Mouse (Mus musculus): ENCODE measurements around the gene Slc2a3.
"Not testable (repeated sequence)": the region's sequence is repeated elsewhere in the genome, so short reads cannot be mapped to it uniquely, and the experiment has no call there.

Gene Slc2a3

GRCm38 (mm10) chr6:122763844-122764445 lies 37.5 kb downstream of the Slc2a3 start:
- no peak for DNase-seq

GRCm38 (mm10) chr6:122762952-122763700 lies 38.3 kb downstream of the Slc2a3 start:
- DNase-seq: no peak

GRCm38 (mm10) chr6:122762480-122762879 lies 39.0 kb downstream of the Slc2a3 start:
- DNase-seq: no peak

GRCm38 (mm10) chr6:122761901-122762300 lies 39.5 kb downstream of the Slc2a3 start:
- no peak for DNase-seq

- DNase-seq: peak; percentile 77 to 78
Measured at GRCm38 (mm10) chr6:122761011-122761599, 40.3 kb downstream of the Slc2a3 start.

- DNase-seq: no peak
Measured at GRCm38 (mm10) chr6:122758732-122759131, 42.7 kb downstream of the Slc2a3 start.

- peak in 1 of 2 experiments; percentile 35 for DNase-seq
Measured at GRCm38 (mm10) chr6:122755913-122756312, 45.5 kb downstream of the Slc2a3 start.

- DNase-seq: no peak
Measured at GRCm38 (mm10) chr6:122750579-122750978, 50.9 kb downstream of the Slc2a3 start.

- DNase-seq: peak; percentile 28 to 44
Measured at GRCm38 (mm10) chr6:122744505-122745249, 56.8 kb downstream of the Slc2a3 start.

GRCm38 (mm10) chr6:122743353-122743752 lies 58.1 kb downstream of the Slc2a3 start:
- peak in 1 of 2 experiments; percentile 15 for DNase-seq

GRCm38 (mm10) chr6:122742228-122742899 lies 59.1 kb downstream of the Slc2a3 start:
- DNase-seq: peak; percentile 27 to 45

GRCm38 (mm10) chr6:122741460-122742227 lies 59.8 kb downstream of the Slc2a3 start:
- DNase-seq: peak; percentile 17 to 22

- peak; percentile 80 to 84 for DNase-seq
Measured at GRCm38 (mm10) chr6:122739952-122740351, 61.5 kb downstream of the Slc2a3 start.

- DNase-seq: peak; percentile 79 to 83
Measured at GRCm38 (mm10) chr6:122719942-122720341, 81.5 kb downstream of the Slc2a3 start.

GRCm38 (mm10) chr6:122718224-122718623 lies 83.2 kb downstream of the Slc2a3 start:
- DNase-seq: not testable (repeated sequence)

GRCm38 (mm10) chr6:122715886-122716285 lies 85.6 kb downstream of the Slc2a3 start:
- no peak for DNase-seq

GRCm38 (mm10) chr6:122714707-122715365 lies 86.6 kb downstream of the Slc2a3 start:
- DNase-seq: no peak

GRCm38 (mm10) chr6:122713116-122713515 lies 88.3 kb downstream of the Slc2a3 start:
- not testable (repeated sequence) for DNase-seq

- DNase-seq: no peak
Measured at GRCm38 (mm10) chr6:122711455-122711854, 90.0 kb downstream of the Slc2a3 start.

GRCm38 (mm10) chr6:122708826-122709225 lies 92.6 kb downstream of the Slc2a3 start:
- DNase-seq: no peak
